Mouse (Mus musculus): ENCODE measurements around the gene Atp2a2. TPM values are rescaled to one million over a fixed set of nuclear protein-coding genes. Genes with fewer than 3 reads are reported as not detected.
"Not testable (repeated sequence)": the region's sequence is repeated elsewhere in the genome, so short reads cannot be mapped to it uniquely, and the experiment has no call there.

Atp2a2 gene
- total and polyA plus RNA-seq, 3 experiments, result 61.6 to 158 (median 80.9) TPM

DNA sequence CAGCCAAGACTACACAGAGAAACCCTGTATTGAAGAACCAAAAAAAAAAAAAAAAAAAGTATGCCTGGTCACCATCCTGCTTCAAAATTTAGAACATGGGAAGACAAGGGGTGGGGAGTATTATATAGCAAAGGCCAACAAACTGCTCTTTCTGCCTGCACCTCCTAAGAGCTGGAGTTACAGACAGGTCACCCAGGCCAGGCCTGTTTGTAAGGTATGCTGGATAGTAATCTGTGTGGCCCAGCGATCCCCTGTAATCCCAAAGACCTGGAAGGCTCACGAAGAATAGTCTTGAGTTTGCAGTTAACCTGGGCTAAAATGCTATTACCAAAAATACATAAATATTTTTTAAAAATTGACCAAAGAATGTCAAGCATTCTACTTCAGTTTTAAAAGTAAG lies 11.9 kb downstream of the Atp2a2 start:
- Histone ChIP-seq H3K4me1 (ENCODE audit: control insufficient read depth in 1 of 2, insufficient read depth in 2 of 2) (peaks cover 0 to 7% of the 10 kb centered on the region in 2 experiments; a peak in 1 of 4 replicates), H3K36me3 (replicated peaks in 1 of 2; ENCODE audit: control insufficient read depth in 1 of 2, insufficient read depth in 1 of 2, low read length in 1 of 2) (peaks cover 42 to 81% of the 10 kb centered on the region in 2 experiments), H3K4me3 (replicated peaks in 1 of 3; ENCODE audit: low read depth in 2 of 3, low read length in 2 of 3, poor library complexity in 1 of 3) (no peak overlapping the region), H3K27me3 (replicated peaks) (no peaks in the 10 kb centered on the region), H3K79me2 (replicated peaks; ENCODE audit: control insufficient read depth, extremely low read depth, insufficient read depth, poor library complexity, severe bottlenecking) (peaks cover 33% of the 10 kb centered on the region), H3K4me2 (ENCODE audit: insufficient read depth, low read depth, poor library complexity, severe bottlenecking) (no peak overlapping the region), H3K9me3 (replicated peaks; ENCODE audit: low read length) (no peaks in the 10 kb centered on the region), H3K27ac (ENCODE audit: insufficient read depth, low read depth) (no peak overlapping the region), H3K9ac (ENCODE audit: insufficient read depth, low read depth) (no peak overlapping the region)
- TF ChIP-seq ELF1 (IDR thresholded peaks at IDR 0.05; ENCODE audit: low read depth, low read length) (no peak), ZNF384 (IDR thresholded peaks at IDR 0.05; ENCODE audit: low read depth, low read length) (no peak), HCFC1 (IDR thresholded peaks at IDR 0.05; ENCODE audit: low read depth, low read length) (no peak), KAT2A (IDR thresholded peaks at IDR 0.05; ENCODE audit: insufficient replicate concordance, low read length) (no peak), MEF2A (IDR thresholded peaks at IDR 0.05; ENCODE audit: borderline replicate concordance, low read depth, low read length) (no peak), POLR2A (IDR thresholded peaks at IDR 0.05; ENCODE audit: low read depth, low read length) (no peak), ETS1 (conservative IDR thresholded peaks at IDR 0.05; ENCODE audit: low read depth, low read length) (no peak), MYC (IDR thresholded peaks at IDR 0.05; ENCODE audit: low read depth, low read length) (no peak), RCOR1 (conservative IDR thresholded peaks at IDR 0.05; ENCODE audit: low read depth, low read length) (no peak), MXI1 (IDR thresholded peaks at IDR 0.05; ENCODE audit: low read depth, low read length) (no peak), MAFK (IDR thresholded peaks at IDR 0.05; ENCODE audit: insufficient replicate concordance, low read length) (no peak), BHLHE40 (IDR thresholded peaks at IDR 0.05; ENCODE audit: low read depth, low read length) (no peak), ZKSCAN1 (IDR thresholded peaks at IDR 0.05; ENCODE audit: borderline replicate concordance, low read depth, low read length) (no peak), SIN3A (IDR thresholded peaks at IDR 0.05; ENCODE audit: low read length) (no peak), USF1 (IDR thresholded peaks at IDR 0.05; ENCODE audit: low read depth, low read length) (no peak), MAZ (IDR thresholded peaks at IDR 0.05; ENCODE audit: low read depth, low read length) (no peak), PAX5 (IDR thresholded peaks at IDR 0.05; ENCODE audit: low read length) (no peak), USF2 (conservative IDR thresholded peaks at IDR 0.05; ENCODE audit: low read depth, low read length) (no peak), POLR2AphosphoS2 (IDR thresholded peaks at IDR 0.05; ENCODE audit: low read depth, low read length) (no peak)
- DNase-seq (ENCODE audit: extremely low read depth), result no peak
- dilution Hi-C loops (cut with MboI; ENCODE audit: extremely low pct_ligation_motif_present, extremely low pct_unique_long_range_greater_than_20kb, low sequenced_read_pairs), result no loop called here
- in situ Hi-C loops (cut with MboI; ENCODE audit: low pct_ligation_motif_present, low pct_unique_long_range_greater_than_20kb, low sequenced_read_pairs), result no loop called here

DNA sequence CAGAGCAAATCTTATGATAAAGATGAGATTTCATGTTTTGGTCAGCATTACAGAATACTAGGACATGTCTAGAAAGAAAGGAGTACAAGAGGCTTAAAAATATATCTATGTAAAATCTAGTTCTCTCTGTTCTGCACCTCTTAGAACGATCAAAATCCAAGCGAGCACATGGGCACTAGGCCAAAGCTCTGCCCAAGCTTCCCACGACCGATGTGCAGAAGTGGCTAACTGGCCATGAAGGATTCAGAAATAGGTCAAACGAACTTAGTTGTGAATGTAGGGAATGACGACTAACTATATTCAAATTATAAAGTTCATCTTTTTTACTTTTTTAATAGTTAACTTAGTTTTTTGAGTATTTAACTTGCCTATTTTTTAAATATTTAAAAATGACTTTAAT lies 14.2 kb downstream of the Atp2a2 start:
- Histone ChIP-seq H3K36me3 (replicated peaks in 1 of 2; ENCODE audit: control insufficient read depth in 1 of 2, insufficient read depth in 1 of 2, low read length in 1 of 2) (peaks cover 43 to 82% of the 10 kb centered on the region in 2 experiments), H3K4me1 (ENCODE audit: control insufficient read depth in 1 of 2, insufficient read depth in 2 of 2) (no peaks in the 10 kb centered on the region), H3K9me3 (replicated peaks; ENCODE audit: low read length) (no peaks in the 10 kb centered on the region), H3K4me3 (replicated peaks in 1 of 3; ENCODE audit: low read depth in 2 of 3, low read length in 2 of 3, poor library complexity in 1 of 3) (no peak overlapping the region), H3K9ac (ENCODE audit: insufficient read depth, low read depth) (no peak overlapping the region), H3K4me2 (ENCODE audit: insufficient read depth, low read depth, poor library complexity, severe bottlenecking) (no peak overlapping the region), H3K27me3 (replicated peaks) (no peaks in the 10 kb centered on the region), H3K79me2 (replicated peaks; ENCODE audit: control insufficient read depth, extremely low read depth, insufficient read depth, poor library complexity, severe bottlenecking) (peaks cover 20% of the 10 kb centered on the region), H3K27ac (ENCODE audit: insufficient read depth, low read depth) (no peak overlapping the region)
- dilution Hi-C loops (cut with MboI; ENCODE audit: extremely low pct_ligation_motif_present, extremely low pct_unique_long_range_greater_than_20kb, low sequenced_read_pairs) (no loop called here), in situ Hi-C loops (cut with MboI; ENCODE audit: low pct_ligation_motif_present, low pct_unique_long_range_greater_than_20kb, low sequenced_read_pairs) (no loop called here)
- TF ChIP-seq MAZ (IDR thresholded peaks at IDR 0.05; ENCODE audit: low read depth, low read length), result no peak
- TF ChIP-seq SIN3A (IDR thresholded peaks at IDR 0.05; ENCODE audit: low read length), result no peak
- TF ChIP-seq POLR2AphosphoS2 (IDR thresholded peaks at IDR 0.05; ENCODE audit: low read depth, low read length), result no peak
- TF ChIP-seq CHD2 (IDR thresholded peaks at IDR 0.05; ENCODE audit: low read length), result no peak
- DNase-seq (ENCODE audit: extremely low read depth), result no peak

DNA sequence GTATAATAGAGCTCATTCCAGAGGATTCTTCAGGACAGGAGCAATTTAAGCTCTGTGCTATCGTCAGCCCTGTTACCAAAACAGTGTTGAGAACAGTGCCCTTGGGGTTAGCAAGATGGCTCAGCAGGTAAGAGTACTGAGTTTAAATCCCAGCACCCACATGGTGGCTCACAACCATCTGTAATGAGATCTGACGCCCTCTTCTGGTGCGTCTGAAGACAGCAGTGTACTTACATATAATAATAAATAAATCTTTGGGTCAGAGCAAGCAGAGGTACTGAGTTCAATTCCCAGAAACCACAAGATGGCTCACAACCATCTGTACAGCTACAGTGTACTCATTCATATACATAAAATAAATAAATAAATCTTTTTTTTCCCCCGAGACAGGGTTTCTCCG lies 15.8 kb downstream of the Atp2a2 start:
- H3K27ac ChIP-seq (ENCODE audit: insufficient read depth, low read depth); dilution Hi-C loops (cut with MboI; ENCODE audit: extremely low pct_ligation_motif_present, extremely low pct_unique_long_range_greater_than_20kb, low sequenced_read_pairs); in situ Hi-C loops (cut with MboI; ENCODE audit: low pct_ligation_motif_present, low pct_unique_long_range_greater_than_20kb, low sequenced_read_pairs); H3K4me1 ChIP-seq (ENCODE audit: control insufficient read depth in 1 of 2, insufficient read depth in 2 of 2); H3K9me3 ChIP-seq (replicated peaks; ENCODE audit: low read length); H3K4me2 ChIP-seq (ENCODE audit: insufficient read depth, low read depth, poor library complexity, severe bottlenecking); DNase-seq (ENCODE audit: extremely low read depth); H3K27me3 ChIP-seq (replicated peaks); H3K9ac ChIP-seq (ENCODE audit: insufficient read depth, low read depth); H3K4me3 ChIP-seq (replicated peaks in 1 of 3; ENCODE audit: low read depth in 2 of 3, low read length in 2 of 3, poor library complexity in 1 of 3): not testable (repeated sequence)
- H3K36me3 ChIP-seq (replicated peaks in 1 of 2; ENCODE audit: control insufficient read depth in 1 of 2, insufficient read depth in 1 of 2, low read length in 1 of 2), result peaks cover 48 to 82% of the 10 kb centered on the region in 2 experiments
- H3K79me2 ChIP-seq (replicated peaks; ENCODE audit: control insufficient read depth, extremely low read depth, insufficient read depth, poor library complexity, severe bottlenecking), result peaks cover 22% of the 10 kb centered on the region

Data from CH12.LX (cell line).